Mouse (Mus musculus): Measurements from ENCODE around the gene Ankrd61. TPM values are rescaled to one million over a fixed set of nuclear protein-coding genes. Genes with fewer than 3 reads are reported as not detected.

Gene Ankrd61
- polyA plus RNA-seq, 1 experiment from 2014 or later, result 0.39 TPM

DNA sequence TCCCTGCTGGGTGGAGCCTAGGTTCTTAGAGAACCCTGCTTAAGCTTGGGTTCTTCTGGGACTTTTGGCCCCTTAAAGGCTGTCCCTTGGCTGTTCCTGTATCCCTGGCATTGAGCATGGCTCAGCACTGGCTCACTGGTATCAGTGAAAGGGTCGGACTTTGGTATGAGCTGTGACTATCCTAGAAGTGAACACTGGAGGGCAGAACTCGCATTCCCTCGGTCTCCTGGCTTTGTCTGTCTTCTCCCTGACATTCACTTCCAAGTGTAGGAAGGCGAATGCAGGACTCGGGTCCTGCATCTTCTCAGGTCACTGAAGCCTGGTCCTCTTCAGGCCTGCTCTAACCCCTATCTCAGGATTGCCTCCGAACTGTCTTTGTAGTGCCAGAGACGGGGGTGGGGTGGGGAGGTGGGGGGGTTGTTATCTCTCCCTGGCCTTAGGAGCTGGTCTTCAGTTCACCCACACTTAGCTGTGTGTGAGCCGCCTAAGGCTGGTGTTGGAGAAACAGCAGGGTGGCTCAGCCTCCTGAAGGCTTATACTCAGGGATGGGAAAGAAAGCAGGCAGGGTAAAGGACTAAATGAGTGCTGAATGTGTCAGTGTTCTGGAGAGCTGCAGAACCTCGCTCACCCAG is 5.1 kb downstream of the Ankrd61 start:
- Histone ChIP-seq H3K27me3 (ENCODE audit: insufficient read depth, low read length) (no peaks in the 10 kb centered on the region), H3K9me3 (ENCODE audit: low read depth, low read length) (no peaks in the 10 kb centered on the region), H3K4me2 (no peak overlapping the region), H3K27ac (ENCODE audit: low read depth) (no peak overlapping the region), H3K4me1 (ENCODE audit: insufficient read depth) (no peaks in the 10 kb centered on the region), H3K36me3 (ENCODE audit: insufficient read depth) (peaks cover 57% of the 10 kb centered on the region), H3K4me3 (ENCODE audit: low read depth, low read length) (no peak overlapping the region), H3K9ac (no peak overlapping the region)
- no peak for DNase-seq
- 66% methylated on average over 9 of the region's 9 CpGs for WGBS
- TF ChIP-seq CTCF (IDR thresholded peaks at IDR 0.05; ENCODE audit: low read depth), result no peak
- ATAC-seq (ENCODE audit: insufficient read depth), result no peak

DNA sequence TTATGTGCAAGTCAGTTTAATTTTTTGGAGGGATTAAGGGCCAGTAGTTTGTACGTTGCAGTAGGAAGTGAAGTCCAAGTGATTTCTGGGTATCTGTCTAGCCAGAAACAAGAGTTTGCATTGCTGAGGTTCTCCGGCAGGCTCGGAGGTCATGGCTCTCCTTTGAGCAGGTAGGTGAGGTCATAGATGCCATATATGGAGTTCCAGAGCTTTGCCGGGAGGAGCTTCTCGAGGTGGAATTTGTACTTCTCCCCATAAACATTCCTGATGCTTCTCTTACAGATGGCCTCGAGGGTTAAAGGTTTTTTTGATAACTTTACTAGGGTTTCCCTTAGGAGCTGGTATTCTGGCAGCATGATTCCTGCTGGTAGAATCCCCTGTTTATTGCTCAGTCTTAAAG is 6.7 kb downstream of the Ankrd61 start:
- Histone ChIP-seq H3K36me3 (ENCODE audit: insufficient read depth) (peaks cover 65% of the 10 kb centered on the region), H3K4me3 (ENCODE audit: low read depth, low read length) (no peak overlapping the region), H3K9me3 (ENCODE audit: low read depth, low read length) (no peaks in the 10 kb centered on the region), H3K9ac (no peak overlapping the region), H3K4me2 (no peak overlapping the region), H3K27me3 (ENCODE audit: insufficient read depth, low read length) (no peaks in the 10 kb centered on the region), H3K4me1 (ENCODE audit: insufficient read depth) (no peaks in the 10 kb centered on the region), H3K27ac (ENCODE audit: low read depth) (no peak overlapping the region)
- ATAC-seq (ENCODE audit: insufficient read depth) (no peak), DNase-seq (no peak)
- 72% methylated on average over 6 of the region's 6 CpGs for WGBS
- no peak for TF ChIP-seq CTCF (IDR thresholded peaks at IDR 0.05; ENCODE audit: low read depth)

DNA sequence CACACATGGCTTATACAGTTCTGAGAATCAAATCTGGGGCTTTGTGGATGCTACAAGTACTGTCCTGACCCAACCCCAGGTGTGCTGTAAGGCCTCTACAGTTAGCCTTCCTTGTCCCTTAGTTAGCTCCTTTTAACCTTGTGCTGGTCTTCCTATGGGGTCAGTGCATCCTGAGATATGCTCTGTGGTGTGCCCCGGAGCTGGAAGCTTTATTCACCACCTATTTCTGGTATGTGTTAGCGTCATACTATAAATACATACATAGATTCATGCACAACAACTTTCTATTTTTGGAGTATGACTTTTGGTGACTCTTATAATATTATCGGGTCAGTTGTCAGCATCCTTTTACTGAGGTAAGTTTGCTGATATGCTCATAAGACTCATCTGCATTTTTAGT is 12.2 kb downstream of the Ankrd61 start:
- no peak for ATAC-seq (ENCODE audit: insufficient read depth)
- WGBS, result 94% methylated on average over 3 of the region's 3 CpGs
- TF ChIP-seq CTCF (IDR thresholded peaks at IDR 0.05; ENCODE audit: low read depth), result no peak

DNA sequence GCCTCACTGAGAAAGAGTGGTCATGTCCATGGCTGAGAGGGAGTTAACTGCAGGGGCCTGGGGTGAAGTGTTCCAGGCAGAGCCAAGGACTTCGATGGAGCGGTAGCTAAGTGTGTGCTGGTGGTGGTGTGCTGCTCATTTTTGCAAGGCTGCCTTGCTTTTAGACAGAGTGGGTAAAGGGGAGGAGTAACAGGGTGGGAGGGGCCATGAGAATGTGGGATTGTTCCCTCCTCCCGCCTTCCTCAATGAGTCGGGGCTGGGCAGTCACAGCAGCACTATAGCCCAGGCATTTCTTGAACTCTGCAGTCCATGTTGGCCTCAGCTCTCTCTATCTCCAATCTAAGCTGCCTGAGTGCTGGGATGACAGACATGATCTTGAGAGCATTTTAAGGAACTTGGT is 22.9 kb downstream of the Ankrd61 start:
- Histone ChIP-seq H3K4me2 (no peak overlapping the region), H3K9ac (no peak overlapping the region), H3K9me3 (ENCODE audit: low read depth, low read length) (no peaks in the 10 kb centered on the region), H3K27me3 (ENCODE audit: insufficient read depth, low read length) (no peaks in the 10 kb centered on the region), H3K27ac (ENCODE audit: low read depth) (no peak overlapping the region), H3K36me3 (ENCODE audit: insufficient read depth) (peaks cover 58% of the 10 kb centered on the region), H3K4me3 (ENCODE audit: low read depth, low read length) (no peak overlapping the region), H3K4me1 (ENCODE audit: insufficient read depth) (no peaks in the 10 kb centered on the region)
- ATAC-seq (ENCODE audit: insufficient read depth) (no peak), DNase-seq (no peak)
- 67% methylated on average over 4 of the region's 4 CpGs for WGBS
- TF ChIP-seq CTCF (IDR thresholded peaks at IDR 0.05; ENCODE audit: low read depth), result no peak

More for the DNA sequence above, 12.2 kb downstream of the Ankrd61 start:
- Histone ChIP-seq H3K27ac (ENCODE audit: low read depth) (no peak overlapping the region), H3K9me3 (ENCODE audit: low read depth, low read length) (no peaks in the 10 kb centered on the region), H3K27me3 (ENCODE audit: insufficient read depth, low read length) (no peaks in the 10 kb centered on the region), H3K4me2 (no peak overlapping the region), H3K9ac (no peak overlapping the region), H3K4me3 (ENCODE audit: low read depth, low read length) (no peak overlapping the region), H3K36me3 (ENCODE audit: insufficient read depth) (peaks cover 90% of the 10 kb centered on the region), H3K4me1 (ENCODE audit: insufficient read depth) (no peaks in the 10 kb centered on the region)
- DNase-seq, result no peak

DNA sequence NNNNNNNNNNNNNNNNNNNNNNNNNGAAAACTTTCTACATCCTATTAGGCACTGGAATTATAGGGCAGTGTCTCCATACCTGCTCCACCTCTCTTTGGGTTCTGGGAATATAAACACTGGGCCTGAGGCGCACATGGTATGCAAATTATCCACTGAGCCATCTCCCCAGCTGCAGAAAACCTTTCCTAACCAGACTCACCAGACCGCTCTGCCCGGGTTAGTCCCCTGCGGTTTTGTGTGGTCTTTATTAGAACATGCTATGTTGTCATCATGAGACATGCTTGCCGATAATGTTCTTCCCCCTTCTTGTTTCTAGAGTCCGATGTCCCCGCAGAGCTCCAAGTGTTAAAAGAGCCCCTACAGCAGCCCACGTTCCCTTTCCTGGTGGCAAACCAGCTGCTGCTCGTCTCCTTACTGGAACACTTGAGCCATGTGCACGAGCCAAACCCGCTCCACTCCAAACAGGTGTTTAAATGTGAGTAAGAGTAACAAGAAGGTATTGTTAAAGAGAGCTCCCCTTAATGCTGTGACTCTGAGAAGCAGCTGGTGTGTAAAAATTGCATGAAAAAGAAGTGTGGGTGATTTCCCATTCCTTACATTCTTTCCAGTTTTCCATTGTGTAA is 25.8 kb downstream of the Ankrd61 start:
- 80% methylated on average over 11 of the region's 11 CpGs for WGBS
- Histone ChIP-seq H3K4me1 (ENCODE audit: insufficient read depth) (no peaks in the 10 kb centered on the region), H3K4me2 (no peak overlapping the region), H3K36me3 (ENCODE audit: insufficient read depth) (peaks cover 32% of the 10 kb centered on the region), H3K9me3 (ENCODE audit: low read depth, low read length) (no peaks in the 10 kb centered on the region), H3K4me3 (ENCODE audit: low read depth, low read length) (no peak overlapping the region), H3K27ac (ENCODE audit: low read depth) (no peak overlapping the region), H3K9ac (no peak overlapping the region), H3K27me3 (ENCODE audit: insufficient read depth, low read length) (no peaks in the 10 kb centered on the region)
- no peak for ATAC-seq (ENCODE audit: insufficient read depth)
- TF ChIP-seq CTCF (IDR thresholded peaks at IDR 0.05; ENCODE audit: low read depth), result no peak
- DNase-seq, result no peak

Other genes starting within 250 kb of the Ankrd61 start
- gene Usp42, start 165.4 kb downstream of the Ankrd61 start, polyA plus RNA-seq (2014; fragmentation: Nextera tagmentation; extraction: Ambion mirVana), result 24.1 and 26.8 TPM in 2 replicates
- 42.1 and 42.4 TPM in 2 replicates for gene Eif2ak1, start 79.9 kb downstream of the Ankrd61 start, polyA plus RNA-seq (2014; fragmentation: Nextera tagmentation; extraction: Ambion mirVana)
- 101 and 107 TPM in 2 replicates for gene Aimp2, start 12.2 kb upstream of the Ankrd61 start, polyA plus RNA-seq (2014; fragmentation: Nextera tagmentation; extraction: Ambion mirVana)
- gene Pms2, start 12.3 kb upstream of the Ankrd61 start, polyA plus RNA-seq (2014; fragmentation: Nextera tagmentation; extraction: Ambion mirVana), result 31.9 and 33.1 TPM in 2 replicates
- gene Gm42421, start 30.5 kb upstream of the Ankrd61 start, polyA plus RNA-seq (2014; fragmentation: Nextera tagmentation; extraction: Ambion mirVana), result 0.79 TPM in 1 of 2 replicates, not detected in the other
- 0.22 and 0.33 TPM in 2 replicates for gene Rsph10b, start 35.4 kb upstream of the Ankrd61 start, polyA plus RNA-seq (2014; fragmentation: Nextera tagmentation; extraction: Ambion mirVana)
- 79.4 and 87.2 TPM in 2 replicates for gene Ccz1, start 117.2 kb upstream of the Ankrd61 start, polyA plus RNA-seq (2014; fragmentation: Nextera tagmentation; extraction: Ambion mirVana)
- not detected in 2 replicates for gene Ocm, start 129.0 kb upstream of the Ankrd61 start, polyA plus RNA-seq (2014; fragmentation: Nextera tagmentation; extraction: Ambion mirVana)
- 5.1 and 5.3 TPM in 2 replicates for gene Lmtk2, start 202.8 kb upstream of the Ankrd61 start, polyA plus RNA-seq (2014; fragmentation: Nextera tagmentation; extraction: Ambion mirVana)

Measured in lung, embryonic 14.5 days (tissue).